Mouse (Mus musculus) gastrocnemius, adult 8-10 months (tissue): ENCODE results near the gene Net1. TPM values are rescaled to one million over a fixed set of nuclear protein-coding genes. Genes with fewer than 3 reads are reported as not detected.
"Not testable (repeated sequence)": the region's sequence is repeated elsewhere in the genome, so short reads cannot be mapped to it uniquely, and the experiment has no call there.

Experiments used
- DNase-seq, 2 experiments: peaks; one replicate each; pipeline ENCODE4 v3.0.0; 2022; ENCODE audit warnings: low spot score in 2 of 2
- total RNA-seq, 4 experiments: library from RNA; stranded (reverse); gene quantifications; 2 replicates each; pipeline ENCODE4 v1.2.4; 2022

Gene Net1
- total RNA-seq = 10 to 100 TPM; 35.0 to 54.8 (median 44.8) TPM

GRCm38 (mm10) chr13:3917571-3918311, at the start of gene Net1, which contains the start of gene Tubal3:
Gene Net1 (minus strand): TSS chr13:3918220.
Gene Tubal3 (plus strand): TSS chr13:3918274.
- peak; percentile 56 to 71 for DNase-seq

DNA sequence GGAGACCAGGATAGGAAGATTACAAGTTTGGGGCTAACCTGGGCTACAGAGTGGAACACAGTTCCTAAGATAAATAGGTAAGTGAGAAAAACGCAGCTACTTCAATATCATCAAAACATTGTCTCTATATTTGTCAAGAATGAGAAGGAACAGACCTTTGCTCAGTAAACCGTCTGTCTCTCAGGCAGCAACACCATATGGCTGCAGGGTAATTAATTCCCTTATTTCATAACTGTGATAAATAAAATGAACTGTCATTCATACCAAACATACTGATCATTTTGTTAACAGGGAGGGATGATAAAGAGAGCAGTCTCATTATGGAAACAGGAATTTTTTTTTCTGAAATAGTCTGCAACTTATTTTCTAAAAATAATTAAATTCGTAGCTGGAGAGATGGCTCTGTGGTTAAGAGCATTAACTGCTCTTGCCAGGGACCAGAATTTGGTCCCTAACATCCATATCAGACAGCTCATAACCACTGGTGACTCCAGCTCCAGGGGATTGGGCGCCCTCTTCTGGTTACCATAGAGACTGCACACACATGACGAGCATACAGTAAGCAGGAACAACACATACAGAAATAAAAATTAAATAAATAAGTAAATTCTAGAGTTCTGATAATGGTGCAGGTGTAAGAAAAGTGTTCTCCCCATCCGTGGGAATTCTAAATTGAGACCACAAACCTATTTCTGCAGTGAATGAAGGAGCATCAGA, 33.3 kb upstream of the Net1 start:
- DNase-seq = no peak

- DNase-seq = no peak
These were observed 31.5 kb upstream of the Net1 start for GRCm38 (mm10) chr13:3949477-3949876.

DNA sequence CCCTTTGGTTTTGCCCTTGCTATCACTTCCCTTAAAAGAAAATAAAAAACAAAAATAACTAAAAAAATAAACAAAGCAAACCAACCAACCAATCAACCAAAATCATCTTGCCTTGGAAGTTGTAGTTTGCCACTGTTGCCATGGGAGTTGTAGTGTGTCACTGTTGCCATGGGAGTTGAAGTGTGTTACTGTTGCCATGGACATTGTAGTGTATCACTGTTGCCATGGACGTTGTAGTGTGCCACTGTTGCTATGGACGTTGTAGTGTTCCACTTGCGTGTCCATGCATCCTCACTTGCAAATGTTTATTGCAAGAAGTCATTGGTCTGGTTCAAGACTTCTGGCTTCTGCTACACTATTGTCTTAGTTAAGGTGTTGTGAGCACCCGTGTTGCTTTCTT, 29.2 kb upstream of the Net1 start:
- no peak for DNase-seq

DNA sequence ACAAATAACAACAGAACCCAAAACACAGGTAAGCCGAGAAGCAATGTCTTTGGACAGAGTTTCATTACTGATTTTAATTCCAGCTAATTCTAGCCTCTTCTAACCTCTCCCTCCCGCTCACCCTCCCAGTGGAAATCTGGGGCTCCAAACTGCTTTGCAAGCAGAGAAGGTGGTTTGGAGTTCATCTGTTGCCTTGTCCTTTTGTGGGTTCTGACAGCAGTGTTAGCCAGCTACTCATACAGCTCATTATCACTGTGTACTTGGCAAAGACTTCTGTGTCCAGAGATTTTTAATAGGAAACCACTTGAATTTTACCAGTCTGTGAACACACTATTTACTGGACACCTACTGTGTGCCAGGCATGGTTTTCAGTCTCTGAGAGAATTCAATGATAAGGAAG, 27.2 kb upstream of the Net1 start, which contains the start of gene Ucn3:
Gene Ucn3 (minus strand): TSS at position 101 of the 400 bp plus-strand sequence.
- no peak for DNase-seq

- DNase-seq = no peak
These were observed 26.7 kb upstream of the Net1 start for GRCm38 (mm10) chr13:3944699-3945098.

DNA sequence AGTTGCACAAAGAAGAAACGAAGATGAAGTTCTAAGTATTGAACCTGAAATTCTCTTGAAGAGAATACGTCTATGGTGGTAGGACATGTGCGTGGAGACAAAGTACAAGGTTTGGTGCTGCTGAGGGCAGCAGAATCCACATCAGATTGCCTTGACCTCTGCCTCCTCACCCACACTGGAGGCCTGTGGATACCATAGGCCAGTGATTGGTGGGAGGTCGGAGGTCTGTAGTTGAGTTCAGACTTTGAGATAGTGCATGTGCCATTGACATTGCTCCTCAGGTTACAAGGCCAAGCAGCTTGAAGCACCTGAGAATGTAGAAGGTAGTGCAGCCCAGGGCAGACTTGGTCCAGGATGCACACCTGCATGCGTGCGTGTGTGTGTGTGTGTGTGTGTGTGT, 8.0 kb upstream of the Net1 start:
- DNase-seq = no peak

DNA sequence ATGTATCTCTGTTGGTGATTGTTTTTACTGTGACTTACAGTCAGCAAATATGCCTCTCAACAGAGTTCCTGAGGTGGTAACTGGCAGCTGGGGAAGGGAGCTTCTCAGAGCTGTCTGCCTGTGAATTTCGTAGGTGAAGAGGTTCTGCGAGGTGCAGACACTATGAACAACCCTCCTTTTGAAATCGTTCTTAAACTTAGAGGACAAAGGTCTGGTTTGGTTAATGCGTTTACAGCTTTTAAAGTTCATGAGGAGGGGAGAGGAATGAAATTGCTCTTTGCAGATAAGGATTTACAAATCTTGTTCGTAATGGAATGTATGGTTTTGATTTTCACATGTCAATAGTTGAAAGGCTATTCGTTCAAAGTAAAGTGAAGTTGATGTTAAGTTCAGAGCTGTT, 7.6 kb upstream of the Net1 start:
- DNase-seq = no peak

DNA sequence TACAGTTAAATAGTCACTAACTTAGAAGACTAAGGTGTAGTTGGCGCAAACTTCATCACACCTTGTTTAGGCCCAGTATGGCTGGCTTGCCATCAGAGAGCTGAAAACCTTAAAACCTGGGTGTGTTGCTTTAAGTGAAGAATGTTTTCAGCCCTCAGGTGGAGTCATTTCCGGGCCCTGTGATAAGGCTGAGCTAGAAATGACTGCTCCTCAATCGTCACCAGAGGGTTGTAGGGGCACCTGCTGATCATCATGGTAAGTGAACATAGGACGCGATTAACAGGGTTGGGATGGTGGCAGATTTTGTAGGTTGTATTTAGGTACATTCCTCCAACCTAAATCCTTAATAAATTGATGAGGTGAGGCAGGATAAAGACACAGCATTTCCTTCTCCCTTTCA, 6.5 kb upstream of the Net1 start:
- DNase-seq = no peak

GRCm38 (mm10) chr13:3913504-3913903, 4.5 kb downstream of the Net1 start:
- DNase-seq = no peak

- no peak for DNase-seq
These were observed 7.7 kb downstream of the Net1 start for GRCm38 (mm10) chr13:3910356-3910755.

DNA sequence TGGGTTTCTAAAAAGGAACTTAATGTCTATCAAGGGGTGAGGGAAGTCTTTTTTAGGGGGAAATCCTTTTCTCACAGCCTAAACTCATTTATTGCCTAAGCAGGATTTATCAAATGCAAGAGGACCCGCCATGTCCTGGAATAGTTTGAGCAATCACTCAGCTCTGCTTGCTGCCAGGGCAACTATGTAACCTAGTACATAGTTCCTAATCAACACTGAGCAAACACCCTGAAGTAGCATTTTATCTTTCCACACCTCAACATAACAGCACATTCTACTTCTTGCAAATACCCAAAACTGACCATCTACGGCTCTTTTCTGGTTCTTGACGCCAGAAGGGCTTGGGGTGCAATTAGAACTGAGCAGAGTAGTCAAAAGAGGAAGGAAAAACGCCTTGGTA, 9.8 kb downstream of the Net1 start:
- no peak for DNase-seq

DNA sequence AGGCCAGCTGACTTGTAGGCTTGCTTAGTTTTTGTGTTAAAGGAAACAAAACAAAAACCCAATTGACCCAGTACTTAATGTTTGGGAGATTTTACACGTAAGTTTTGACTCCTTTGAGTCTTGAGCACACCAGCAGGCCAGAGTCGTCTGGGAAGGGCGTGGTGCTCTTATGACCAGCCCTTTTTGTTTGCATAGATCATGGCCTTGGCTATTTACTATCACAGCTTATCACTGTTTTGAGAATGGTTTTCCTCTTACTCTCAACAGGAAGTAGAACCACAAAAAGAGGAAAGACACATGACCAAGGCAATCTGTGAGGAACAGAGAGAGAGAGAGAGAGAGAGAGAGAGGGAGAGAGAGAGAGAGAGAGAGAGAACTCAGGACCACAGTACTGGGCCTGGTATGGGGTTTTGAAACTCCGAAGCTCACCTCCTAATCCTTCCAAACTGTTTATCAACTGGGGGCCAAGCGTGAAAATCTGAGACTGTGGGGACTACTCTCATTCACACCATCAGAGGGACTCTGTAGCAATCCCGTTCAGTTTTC, 10.8 kb downstream of the Net1 start:
- DNase-seq = no peak

GRCm38 (mm10) chr13:3899301-3899700, 18.7 kb downstream of the Net1 start:
- DNase-seq = no peak

DNA sequence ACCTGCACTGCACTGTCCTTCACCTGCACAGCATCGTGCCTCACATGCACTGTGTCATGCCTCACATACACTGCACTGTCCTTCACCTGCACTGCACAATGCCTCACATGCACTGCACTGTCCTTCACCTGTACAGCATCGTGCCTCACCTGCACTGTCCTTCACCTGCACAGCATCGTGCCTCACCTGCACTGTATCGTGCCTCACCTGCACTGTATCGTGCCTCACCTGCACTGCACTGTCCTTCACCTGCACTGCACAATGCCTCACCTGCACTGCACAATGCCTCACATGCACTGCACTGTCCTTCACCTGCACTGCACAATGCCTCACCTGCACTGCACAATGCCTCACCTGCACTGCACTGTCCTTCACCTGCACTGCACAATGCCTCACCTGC, 19.8 kb downstream of the Net1 start:
- DNase-seq = not testable (repeated sequence)

GRCm38 (mm10) chr13:3896913-3897312, 21.1 kb downstream of the Net1 start:
- peak; percentile 33 to 43 for DNase-seq

GRCm38 (mm10) chr13:3896032-3896431, 22.0 kb downstream of the Net1 start:
- no peak for DNase-seq

DNA sequence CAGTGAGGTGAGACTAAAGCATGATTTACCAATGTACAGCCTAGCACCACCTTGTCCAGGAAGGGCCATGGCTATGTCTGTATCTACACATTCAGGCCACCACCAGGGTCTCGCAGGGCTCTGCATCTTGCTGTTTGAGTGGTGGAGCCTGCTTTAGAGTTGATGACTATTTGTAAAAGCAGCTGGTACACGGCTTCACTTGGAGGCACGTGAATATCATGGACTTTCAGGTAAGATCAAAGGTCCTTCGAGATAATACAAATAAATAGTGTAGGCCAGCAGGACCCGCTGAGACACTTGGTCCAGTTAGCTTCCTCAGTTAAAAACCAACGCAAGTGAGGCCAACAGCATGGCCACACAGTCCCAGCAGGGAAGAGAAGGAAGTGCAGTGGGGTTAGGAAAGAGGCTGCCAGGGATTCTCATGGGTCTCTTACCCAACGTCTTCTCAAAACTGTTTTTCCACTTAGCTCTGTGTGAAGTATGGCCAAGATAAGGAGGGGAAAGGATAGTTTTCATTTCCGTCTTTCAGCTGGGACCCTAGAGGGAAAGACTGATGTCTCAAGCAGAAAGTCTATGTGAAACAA, 22.5 kb downstream of the Net1 start:
- DNase-seq = no peak

DNA sequence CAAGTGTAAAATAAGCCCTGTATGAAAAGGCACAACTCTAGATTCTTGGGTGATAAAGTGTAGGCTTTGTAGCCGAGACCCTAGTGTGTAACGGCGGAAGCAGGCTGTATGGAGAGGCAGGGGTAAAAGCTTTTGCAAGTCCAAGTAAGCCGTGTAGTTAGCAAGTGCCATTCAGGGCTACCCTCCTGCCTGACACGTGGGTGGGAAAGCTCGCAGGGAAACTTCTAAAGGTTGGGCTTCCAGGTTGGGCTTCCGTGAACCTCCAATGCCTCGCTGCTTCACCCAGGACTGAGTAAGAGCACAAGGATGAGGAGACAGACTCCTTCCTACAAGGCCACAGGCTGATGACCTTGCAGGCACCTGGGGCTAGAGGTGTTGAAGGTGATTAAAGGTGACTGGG, 23.5 kb downstream of the Net1 start:
- DNase-seq = no peak

GRCm38 (mm10) chr13:3893126-3893734, 24.8 kb downstream of the Net1 start:
- DNase-seq = peak; percentile 79 to 84

DNA sequence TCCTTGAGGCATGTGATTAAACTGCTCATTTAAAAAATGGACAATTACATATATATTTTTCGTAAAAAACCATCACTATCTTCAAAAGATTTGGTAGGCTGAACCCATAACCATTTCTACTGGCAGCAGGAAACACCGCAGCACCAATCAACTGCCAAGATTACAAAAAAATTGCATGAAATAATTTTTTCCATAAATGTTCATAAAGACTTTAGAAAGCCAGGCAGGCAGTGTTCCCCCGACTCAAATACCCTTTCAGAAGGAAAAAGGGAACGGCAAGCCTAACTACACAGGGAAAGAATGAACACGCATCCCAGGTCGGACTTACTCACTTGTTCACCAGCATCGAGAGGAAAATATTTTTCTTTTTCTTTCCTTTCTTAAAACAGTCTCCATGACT, 25.4 kb downstream of the Net1 start:
- no peak for DNase-seq
